Mouse (Mus musculus) erythroid progenitor cell, adult 5-6 weeks (primary cell): ENCODE measurements around the gene A830005F24Rik. TPM values are rescaled to one million over a fixed set of nuclear protein-coding genes. Genes with fewer than 3 reads are reported as not detected.
"Not testable (repeated sequence)": the region's sequence is repeated elsewhere in the genome, so short reads cannot be mapped to it uniquely, and the experiment has no call there.

Experiments
- ATAC-seq: replicated peaks from 2 replicates; pipeline ENCODE4 v1.8.0; 2016; ENCODE audit warnings: moderate number of reproducible peaks, mild to moderate bottlenecking, moderate TSS enrichment, inconsistent platforms; ENCODE audit not compliant: poor library complexity, low FRiP score, severe bottlenecking
- total RNA-seq, 2 experiments: library from RNA; stranded (forward) in 1 of 2; stranded (reverse) in 1 of 2; fragments of 150-400 nt in 1 of 2; fragments of 186-747, 209-891 nt in 1 of 2; gene quantifications; 2 replicates each; pipeline versions ENCODE4 v1.2.3 to v1.2.4; 2015 to 2017; ENCODE audit warnings: low replicate concordance in 2 of 2

Gene A830005F24Rik
- total RNA-seq (2015; ENCODE audit: low replicate concordance) (not detected in 2 replicates), total RNA-seq (2017; ENCODE audit: low replicate concordance) (not detected in 2 replicates)

- peak; percentile 77 for ATAC-seq
Measured at GRCm38 (mm10) chr13:48513003-48513929, at the start of gene A830005F24Rik, which contains the start of gene Zfp169. Gene A830005F24Rik, plus strand, starts transcription at chr13:48513570. Gene Zfp169, minus strand, starts transcription at chr13:48513451.

GRCm38 (mm10) chr13:48464170-48464569 lies 49.2 kb upstream of the A830005F24Rik start:
- no peak for ATAC-seq

- no peak for ATAC-seq
Measured at GRCm38 (mm10) chr13:48466186-48466585, 47.2 kb upstream of the A830005F24Rik start.

- no peak for ATAC-seq
Measured at GRCm38 (mm10) chr13:48468656-48469180, 44.7 kb upstream of the A830005F24Rik start.

- ATAC-seq = no peak
Measured at GRCm38 (mm10) chr13:48483606-48484005, 29.8 kb upstream of the A830005F24Rik start.

GRCm38 (mm10) chr13:48490396-48491182 lies 22.8 kb upstream of the A830005F24Rik start:
- no peak for ATAC-seq

GRCm38 (mm10) chr13:48493183-48493582 lies 20.2 kb upstream of the A830005F24Rik start:
- ATAC-seq = no peak

GRCm38 (mm10) chr13:48497693-48498221 lies 15.6 kb upstream of the A830005F24Rik start:
- peak; percentile 59; the same call in 1 of the 2 replicates for ATAC-seq

GRCm38 (mm10) chr13:48498676-48499075 lies 14.7 kb upstream of the A830005F24Rik start:
- no peak for ATAC-seq

- ATAC-seq = no peak
Measured at GRCm38 (mm10) chr13:48502422-48502821, 10.9 kb upstream of the A830005F24Rik start.

- ATAC-seq = no peak
Measured at GRCm38 (mm10) chr13:48508661-48509060, 4.7 kb upstream of the A830005F24Rik start.

- ATAC-seq = no peak
Measured at GRCm38 (mm10) chr13:48515861-48516260, 2.5 kb downstream of the A830005F24Rik start.

GRCm38 (mm10) chr13:48519122-48519521 lies 5.8 kb downstream of the A830005F24Rik start:
- not testable (repeated sequence) for ATAC-seq

- no peak for ATAC-seq
Measured at GRCm38 (mm10) chr13:48525745-48526144, 12.4 kb downstream of the A830005F24Rik start.

- ATAC-seq = peak; percentile 84
Measured at GRCm38 (mm10) chr13:48528123-48528871, 14.9 kb downstream of the A830005F24Rik start.

- ATAC-seq = no peak
Measured at GRCm38 (mm10) chr13:48529028-48529427, 15.7 kb downstream of the A830005F24Rik start.

- no peak for ATAC-seq
Measured at GRCm38 (mm10) chr13:48530685-48531084, 17.3 kb downstream of the A830005F24Rik start.

GRCm38 (mm10) chr13:48531448-48531847 lies 18.1 kb downstream of the A830005F24Rik start:
- no peak for ATAC-seq

GRCm38 (mm10) chr13:48533441-48533840 lies 20.1 kb downstream of the A830005F24Rik start:
- no peak for ATAC-seq
